Mouse (Mus musculus) lung, adult 2 months (tissue): ENCODE data around the gene Pygl.

Experiments
- CTCF ChIP-seq: fragments of 200-500 bp; IDR thresholded peaks from 2 replicates; pipeline ENCODE4 v1.5.1; 2011; ENCODE audit warnings: mild to moderate bottlenecking, low read length, control low read depth; ENCODE audit not compliant: insufficient read depth
- POLR2A ChIP-seq: fragments of 200-500 bp; IDR thresholded peaks from 2 replicates; pipeline ENCODE4 v1.6.1; 2011; ENCODE audit warnings: low read depth, mild to moderate bottlenecking, control low read depth, low read length, borderline replicate concordance; ENCODE audit errors: extremely low read depth

GRCm38 (mm10) chr12:70267314-70267713 is 36.0 kb upstream of the Pygl start:
- no peak for TF ChIP-seq CTCF
- TF ChIP-seq POLR2A, result no peak
